In the genomic region with DNA sequence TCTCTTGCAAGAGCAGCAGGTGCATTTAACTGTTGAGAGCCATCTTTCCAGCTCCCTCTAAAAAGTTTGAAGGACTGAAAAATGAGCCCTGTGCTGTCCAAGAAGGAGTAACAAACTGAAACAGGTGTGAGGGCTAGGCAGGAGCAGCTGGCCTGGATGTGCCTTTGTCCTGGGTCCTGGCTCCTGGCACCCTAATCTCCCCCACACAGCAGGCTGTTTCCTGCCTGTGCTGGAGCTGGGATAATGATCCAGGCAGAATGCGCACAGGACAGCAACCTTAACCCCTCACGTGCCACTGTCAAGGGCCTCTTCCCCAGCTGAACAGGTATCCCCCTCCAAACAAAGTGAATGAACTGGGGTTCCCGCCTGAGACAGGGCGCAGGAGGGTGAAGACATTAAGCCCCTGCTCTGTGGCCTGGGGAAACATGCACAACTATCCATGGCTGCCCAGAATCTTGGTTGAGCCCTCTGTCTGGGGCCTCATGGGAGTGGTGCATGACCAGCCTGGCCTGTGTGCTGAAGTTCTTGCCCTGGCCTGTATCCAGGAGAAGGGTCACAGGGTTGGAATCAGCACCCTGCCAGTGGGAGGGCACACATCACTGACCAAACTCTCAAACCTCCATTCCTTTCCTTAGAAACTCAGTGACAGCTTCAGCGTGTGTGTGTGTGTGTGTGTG, we compare ENCODE assay signal across 9 mouse cellular contexts. TPM values are rescaled to one million over a fixed set of nuclear protein-coding genes. Genes with fewer than 3 reads are reported as not detected.
DNase-seq lines count a peak whose midpoint lies in the region; ATAC-seq lines count a peak whose summit lies in the region.
"Had no signal": no experiment of that assay in that cellular context is flagged by ENCODE, and none has a peak within 500 bp of the region (broad histone marks: within the 10 kb centered on the region; RNA-seq: fewer than 3 reads in every experiment).

No protein-coding gene starts in this region.

- H3K4me3 ChIP-seq in heart, embryonic 11.5 days (ENCODE audit: low read depth, low read length), result no peak overlapping the region
- H3K4me3 ChIP-seq in heart, embryonic 16.5 days (ENCODE audit: low read length), result no peak overlapping the region

- H3K9ac ChIP-seq in heart, embryonic 11.5 days (ENCODE audit: low read depth, low read length), result no peak overlapping the region
- no peak overlapping the region for H3K9ac ChIP-seq in heart, embryonic 16.5 days (ENCODE audit: low read length)

- H3K4me2 ChIP-seq in heart, embryonic 11.5 days, result 0 out of 2 replicates have a peak overlapping the region, but pooled peaks have one; percentile 4
- no peak overlapping the region for H3K4me2 ChIP-seq in heart, embryonic 16.5 days (ENCODE audit: low read depth, low read length)

- H3K9me3 ChIP-seq in heart, embryonic 11.5 days (replicated peaks; ENCODE audit: control insufficient read depth, low read length), result no peaks in the 10 kb centered on the region
- H3K9me3 ChIP-seq in heart, embryonic 16.5 days (replicated peaks; ENCODE audit: control insufficient read depth, low read length), result no peaks in the 10 kb centered on the region

- no peak overlapping the region for H3K27ac ChIP-seq in heart, embryonic 11.5 days (ENCODE audit: low read depth, low read length)
- peak overlapping the region; percentile 56 for H3K27ac ChIP-seq in heart, embryonic 16.5 days (ENCODE audit: low read length)

- H3K36me3 ChIP-seq in heart, embryonic 11.5 days (ENCODE audit: control insufficient read depth, insufficient read depth, low read length), result no peaks in the 10 kb centered on the region
- H3K36me3 ChIP-seq in heart, embryonic 16.5 days (ENCODE audit: control insufficient read depth, insufficient read depth), result no peaks in the 10 kb centered on the region

- no peak for DNase-seq in heart, adult 9 months (ENCODE audit: low spot score in 2 of 2)
- peak; percentile 46 for DNase-seq in Muller cell, postnatal 12 days (ENCODE audit: inconsistent ontology term)
- DNase-seq in kidney, postnatal 36 days, result peak; percentile 87 to 89
- DNase-seq in right cerebral cortex, postnatal 25 days, result no peak
- no peak for DNase-seq in right cerebral cortex, postnatal 10 days (ENCODE audit: low spot score in 2 of 2)

- no peaks in the 10 kb centered on the region for H3K27me3 ChIP-seq in heart, embryonic 11.5 days (ENCODE audit: control insufficient read depth, insufficient read depth, low read length)
- H3K27me3 ChIP-seq in heart, embryonic 16.5 days (ENCODE audit: control insufficient read depth, insufficient read depth, low read length), result no peaks in the 10 kb centered on the region

- H3K4me1 ChIP-seq in heart, embryonic 11.5 days (ENCODE audit: control insufficient read depth, insufficient read depth, low read length), result peaks cover 54% of the 10 kb centered on the region
- H3K4me1 ChIP-seq in heart, embryonic 16.5 days (ENCODE audit: control insufficient read depth, insufficient read depth, low read length), result peaks cover 57% of the 10 kb centered on the region

- ATAC-seq in heart, embryonic 11.5 days (replicated peaks; ENCODE audit: insufficient number of reproducible peaks, low FRiP score, low TSS enrichment), result 0 out of 2 replicates have a peak, but pooled peaks have one; percentile 13
- no peak for ATAC-seq in heart, embryonic 16.5 days (replicated peaks; ENCODE audit: extremely low read depth, insufficient read depth, low FRiP score)
- no peak for ATAC-seq in megakaryocyte progenitor cell, adult 5-6 weeks (replicated peaks; ENCODE audit: poor library complexity)
- ATAC-seq: hindbrain, embryonic 16.5 days had no signal

- 60% methylated on average over 5 of the region's 5 CpGs for WGBS in heart, embryonic 11.5 days (ENCODE audit: insufficient replicate concordance)
- 55% methylated on average over 5 of the region's 5 CpGs for WGBS in heart, embryonic 16.5 days

RNA-seq across cellular contexts. Expression of gene Morn1, which starts 49.7 kb away (rescaled TPM):
- polyA plus RNA-seq in heart, embryonic 11.5 days (2014; fragmentation: Nextera tagmentation; extraction: Ambion mirVana), result 2.5 and 2.9 TPM in 2 replicates
- 1.8 and 3.0 TPM in 2 replicates for polyA plus RNA-seq in heart, embryonic 16.5 days (2015; fragmentation: Nextera tagmentation; extraction: Ambion mirVana)
- 0.47 and 0.81 TPM in 2 replicates for total RNA-seq in megakaryocyte progenitor cell, adult 5-6 weeks (2015)
- 1.7 and 3.6 TPM in 2 replicates for total RNA-seq in megakaryocyte progenitor cell, adult 5-6 weeks (2017)

RNA-seq across cellular contexts. Expression of gene Rer1, which starts 49.9 kb away (rescaled TPM):
- 148 TPM in 2 replicates for polyA plus RNA-seq in heart, embryonic 11.5 days (2014; fragmentation: Nextera tagmentation; extraction: Ambion mirVana)
- 116 and 138 TPM in 2 replicates for polyA plus RNA-seq in heart, embryonic 16.5 days (2015; fragmentation: Nextera tagmentation; extraction: Ambion mirVana)
- total RNA-seq in megakaryocyte progenitor cell, adult 5-6 weeks (2015), result 123 and 145 TPM in 2 replicates
- total RNA-seq in megakaryocyte progenitor cell, adult 5-6 weeks (2017), result 118 and 126 TPM in 2 replicates

Comparison
In these comparisons a context has a peak if more than half of its experiments do, and no peak if none do; other contexts are left out.
1. DNase-seq: peak in Muller cell, postnatal 12 days (single experiment) and kidney, postnatal 36 days (2 of 2); none in heart, adult 9 months (0 of 2), right cerebral cortex, postnatal 25 days (single experiment) and right cerebral cortex, postnatal 10 days (0 of 2).